22 mouse cellular contexts compared by ENCODE assay signal in genomic region chr3:30956327-30956726, GRCm38 (mm10). TPM values are rescaled to one million over a fixed set of nuclear protein-coding genes. Genes with fewer than 3 reads are reported as not detected.
A peak's percentile ranks its signal among the peaks of the same experiment; 100 is the strongest.
DNase-seq lines count a peak whose midpoint lies in the region; ATAC-seq and TF ChIP-seq lines count a peak whose summit lies in the region.
"Had no signal": no experiment of that assay in that cellular context is flagged by ENCODE, and none has a peak within 500 bp of the region (broad histone marks: within the 10 kb centered on the region; RNA-seq: fewer than 3 reads in every experiment).

No protein-coding gene starts in this region.

- H3K4me1 ChIP-seq in kidney, adult 2 months (ENCODE audit: control insufficient read depth, insufficient read depth, low read length) = peaks cover 4% of the 10 kb centered on the region; the same call in 1 of the 2 replicates

- no peak overlapping the region for H3K4me3 ChIP-seq in kidney, adult 2 months (ENCODE audit: insufficient read depth, low read depth, low read length)

- no peak for TF ChIP-seq POLR2A in kidney, adult 2 months (IDR thresholded peaks at IDR 0.05; ENCODE audit: low read depth, low read length)

- 94% methylated on average over 6 of the region's 6 CpGs for WGBS in kidney, adult 2 months

- H3K27ac ChIP-seq in kidney, adult 2 months (ENCODE audit: insufficient read depth, low read depth, low read length) = no peak overlapping the region

- H3K27me3 ChIP-seq in kidney, adult 2 months (replicated peaks; ENCODE audit: control insufficient read depth, insufficient read depth, low read length) = no peaks in the 10 kb centered on the region
- H3K27me3 ChIP-seq: CH12.LX, Patski had no signal

- H3K36me3 ChIP-seq in kidney, adult 2 months (ENCODE audit: control insufficient read depth, insufficient read depth, low read length) = peaks cover 7% of the 10 kb centered on the region

- DNase-seq in 416B (ENCODE audit: low read depth) = peak; percentile 81
- DNase-seq in heart, adult 9 months (ENCODE audit: low spot score in 2 of 2) = no peak
- no peak for DNase-seq in kidney, adult 2 months
- no peak for DNase-seq in left cerebral cortex, adult 18-20 months (ENCODE audit: low spot score in 2 of 2)
- DNase-seq in cerebellum, adult 9-10 months = no peak
- DNase-seq: adrenal gland, adult 2 months; adrenal gland, adult 8-10 months; adrenal gland, postnatal 10 days; adrenal gland, postnatal 14 days; adrenal gland, postnatal 25 days; adrenal gland, postnatal 36 days; B cell, adult 2 months; cerebellum, adult 11 months; cerebellum, adult 11-12 months; cerebellum, adult 18-20 months had no signal

- no peak for TF ChIP-seq CTCF in kidney, adult 2 months (conservative IDR thresholded peaks at IDR 0.05; ENCODE audit: insufficient read depth, insufficient read length, low read depth, low read length)

- 0 out of 2 replicates have a peak, but pooled peaks have one; percentile 32 for ATAC-seq in common myeloid progenitor, adult 5-6 weeks (replicated peaks; ENCODE audit: low read depth, poor library complexity, severe bottlenecking)
- ATAC-seq in granulocyte monocyte progenitor cell, adult 5-6 weeks (replicated peaks; ENCODE audit: poor library complexity, severe bottlenecking) = peak; percentile 96
- peak; percentile 80 for ATAC-seq in megakaryocyte progenitor cell, adult 5-6 weeks (replicated peaks; ENCODE audit: poor library complexity)
- ATAC-seq: activated CD4-positive, CD25-positive, alpha-beta regulatory T cell, adult 4 months; CD4-positive, CD25-positive, alpha-beta regulatory T cell, adult 4 months; Patski had no signal

RNA-seq across cellular contexts. Expression of gene Phc3, which starts 12.9 kb away (rescaled TPM):
- 20.9 and 21.1 TPM in 2 replicates for total RNA-seq in common myeloid progenitor, adult 5-6 weeks (2017)
- 31.6 and 33.7 TPM in 2 replicates for total RNA-seq in granulocyte monocyte progenitor cell, adult 5-6 weeks (2014; fragmentation: Nextera tagmentation)
- total RNA-seq in granulocyte monocyte progenitor cell, adult 5-6 weeks (2017) = 13.8 and 14.1 TPM in 2 replicates
- 24.0 and 26.8 TPM in 2 replicates for total RNA-seq in megakaryocyte progenitor cell, adult 5-6 weeks (2015)
- 10.4 and 13.7 TPM in 2 replicates for total RNA-seq in megakaryocyte progenitor cell, adult 5-6 weeks (2017)
- 23.9 and 27.7 TPM in 2 replicates for polyA plus RNA-seq in kidney, adult 2 months (2012; rRNA removed)
- total RNA-seq in left cerebral cortex, adult 18-20 months (2021) = 10 to 100 TPM; 36.5 to 37.4 TPM

RNA-seq across cellular contexts. Expression of gene Prkci, which starts 39.2 kb away (rescaled TPM):
- total RNA-seq in common myeloid progenitor, adult 5-6 weeks (2017) = 11.3 and 12.9 TPM in 2 replicates
- 12.8 and 22.5 TPM in 2 replicates for total RNA-seq in granulocyte monocyte progenitor cell, adult 5-6 weeks (2014; fragmentation: Nextera tagmentation)
- 16.0 and 19.6 TPM in 2 replicates for total RNA-seq in granulocyte monocyte progenitor cell, adult 5-6 weeks (2017)
- 20.1 TPM in 2 replicates for total RNA-seq in megakaryocyte progenitor cell, adult 5-6 weeks (2015)
- 18.9 and 19.1 TPM in 2 replicates for total RNA-seq in megakaryocyte progenitor cell, adult 5-6 weeks (2017)
- 15.1 and 16.4 TPM in 2 replicates for polyA plus RNA-seq in kidney, adult 2 months (2012; rRNA removed)
- total RNA-seq in left cerebral cortex, adult 18-20 months (2021) = 10 to 100 TPM; 64.8 to 66.3 TPM

Comparison
In these comparisons a context has a peak if more than half of its experiments do, and no peak if none do; other contexts are left out.
1. ATAC-seq: peak in every context shown above with its lines; median percentile 96 in granulocyte monocyte progenitor cell, adult 5-6 weeks; 80 in megakaryocyte progenitor cell, adult 5-6 weeks; 32 in common myeloid progenitor, adult 5-6 weeks.